Mouse (Mus musculus) bone marrow macrophage, adult 2 months (primary cell): ENCODE measurements around the gene Btnl9. TPM values are rescaled to one million over a fixed set of nuclear protein-coding genes. Genes with fewer than 3 reads are reported as not detected.
"Not testable (repeated sequence)": the region's sequence is repeated elsewhere in the genome, so short reads cannot be mapped to it uniquely, and the experiment has no call there.

Experiments
- H3K27ac ChIP-seq: 2 replicates; pipeline ENCODE4 v1.5.1; 2012; ENCODE audit warnings: low read depth, low read length; ENCODE audit not compliant: insufficient read depth
- H3K4me1 ChIP-seq: 2 replicates; pipeline ENCODE4 v1.6.1; 2012; ENCODE audit warnings: low read length; ENCODE audit not compliant: control insufficient read depth, insufficient read depth
- H3K4me3 ChIP-seq: 2 replicates; pipeline ENCODE4 v1.5.1; 2012; ENCODE audit warnings: mild to moderate bottlenecking, low read length, moderate library complexity; ENCODE audit not compliant: insufficient read depth
- CTCF ChIP-seq: IDR thresholded peaks from 2 replicates; pipeline ENCODE4 v1.5.1; 2012; ENCODE audit warnings: low read depth, mild to moderate bottlenecking, low read length, moderate library complexity
- POLR2A ChIP-seq: IDR thresholded peaks from 2 replicates; pipeline ENCODE4 v1.6.1; 2012; ENCODE audit warnings: mild to moderate bottlenecking, low read depth, low read length, borderline replicate concordance
- polyA plus RNA-seq: library from polyadenylated mRNA; stranded (reverse); fragments of >200 nt; gene quantifications from 2 replicates; pipeline ENCODE4 v1.2.4, GENCODE M21; 2012; ENCODE audit not compliant: missing spikeins, insufficient read depth, insufficient read length

Btnl9 gene
- polyA plus RNA-seq, 1 experiment: not detected

DNA sequence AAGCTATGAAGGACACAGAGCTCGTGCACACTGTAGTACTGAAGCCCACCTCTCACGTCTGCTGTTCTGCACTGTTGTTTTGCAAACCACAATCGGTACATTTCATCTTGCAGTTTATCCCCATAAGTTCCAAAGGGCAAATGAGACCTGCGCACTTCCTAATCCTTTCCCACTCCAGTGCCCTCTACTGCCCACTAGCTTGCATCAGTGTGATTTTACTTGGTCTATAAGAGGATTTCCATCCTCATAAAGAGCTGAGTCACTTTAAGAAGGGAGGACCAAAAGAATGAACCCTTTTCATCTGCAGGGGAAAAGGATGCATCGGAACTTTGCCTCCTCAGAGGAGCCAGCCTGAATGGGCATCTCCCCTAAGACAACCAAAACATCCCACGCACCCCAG is 507 bp downstream of the Btnl9 start:
- Histone ChIP-seq H3K4me3 (no peak overlapping the region), H3K27ac (no peak overlapping the region), H3K4me1 (no peaks in the 10 kb centered on the region)
- TF ChIP-seq CTCF (no peak), POLR2A (no peak)

DNA sequence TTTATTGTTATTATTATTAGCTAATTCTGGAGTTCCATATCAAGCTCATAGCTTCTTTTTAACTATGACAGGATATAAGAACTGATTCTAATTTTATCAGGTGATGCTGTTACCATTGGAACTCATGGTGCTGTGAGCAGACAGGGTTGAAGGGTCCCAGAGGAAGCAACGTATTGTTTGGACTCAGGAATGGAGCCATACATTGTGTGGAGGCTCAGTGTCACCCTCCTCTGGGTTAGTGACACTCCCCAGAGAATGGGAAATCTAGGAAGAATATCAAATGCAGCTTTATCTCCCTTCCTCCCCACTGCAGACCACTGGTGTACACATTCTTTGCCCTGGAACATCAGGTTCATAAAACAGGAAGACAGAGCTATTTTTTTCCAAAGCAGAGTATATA is 3.8 kb downstream of the Btnl9 start:
- H3K4me3 ChIP-seq: no peak overlapping the region
- TF ChIP-seq POLR2A: no peak
- TF ChIP-seq CTCF: no peak
- H3K4me1 ChIP-seq: no peaks in the 10 kb centered on the region
- no peak overlapping the region for H3K27ac ChIP-seq

DNA sequence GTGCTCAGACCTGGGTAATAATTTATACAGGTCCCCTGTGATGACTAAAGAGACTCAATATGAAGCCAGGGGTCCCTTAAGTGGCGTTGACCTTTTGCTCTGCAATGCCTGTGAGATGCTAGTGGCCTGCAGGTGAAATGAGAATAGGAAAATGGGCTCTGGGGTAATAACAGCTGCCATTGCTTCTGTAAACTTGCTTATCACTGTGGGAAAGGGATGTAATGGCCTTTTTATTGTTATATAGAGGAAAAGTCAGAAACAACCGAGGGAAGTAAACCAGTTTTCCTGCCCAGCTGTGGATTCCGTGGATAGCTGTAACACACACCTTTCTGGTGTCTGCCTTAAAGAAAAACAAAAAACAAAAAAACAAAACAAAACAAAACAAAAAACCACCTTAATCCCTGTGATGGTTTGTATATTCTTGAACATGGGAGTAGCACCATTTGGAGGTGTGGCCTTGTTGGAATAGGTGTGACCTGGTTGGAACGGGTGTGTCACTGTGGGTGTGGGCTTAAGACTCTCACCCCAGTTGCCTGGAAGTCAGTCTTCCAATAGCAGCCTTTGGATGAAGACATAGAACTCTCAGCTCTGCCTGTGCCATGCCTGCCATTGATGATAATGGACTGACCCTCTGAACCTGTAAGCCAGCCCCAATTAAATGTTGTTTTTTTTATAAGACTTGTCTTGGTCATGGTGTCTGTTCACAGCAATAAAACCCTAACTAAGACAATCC is 10.7 kb downstream of the Btnl9 start:
- H3K4me1 ChIP-seq, H3K27ac ChIP-seq, H3K4me3 ChIP-seq: not testable (repeated sequence)

DNA sequence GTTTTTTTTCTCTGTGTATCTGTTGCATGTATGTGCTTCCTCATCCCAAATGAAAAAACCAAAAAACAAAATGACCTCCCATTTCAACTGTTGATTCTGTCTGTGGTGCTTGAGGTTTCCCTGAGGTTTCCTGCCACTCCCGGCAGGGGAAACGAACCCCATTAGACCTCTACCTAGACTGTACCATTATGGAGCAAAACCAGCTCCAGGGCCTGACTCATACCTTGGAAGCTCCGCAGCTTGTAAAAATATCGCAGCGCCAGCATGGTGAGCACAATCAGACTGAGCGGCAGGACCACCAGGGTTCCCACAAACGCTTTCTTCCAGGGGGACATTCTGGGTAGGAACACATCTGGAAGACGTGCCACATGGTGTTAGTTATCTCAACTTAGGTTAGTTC is 11.6 kb downstream of the Btnl9 start:
- Histone ChIP-seq H3K4me3 (no peak overlapping the region), H3K27ac (no peak overlapping the region)
- no peak for TF ChIP-seq CTCF
- TF ChIP-seq POLR2A: no peak

DNA sequence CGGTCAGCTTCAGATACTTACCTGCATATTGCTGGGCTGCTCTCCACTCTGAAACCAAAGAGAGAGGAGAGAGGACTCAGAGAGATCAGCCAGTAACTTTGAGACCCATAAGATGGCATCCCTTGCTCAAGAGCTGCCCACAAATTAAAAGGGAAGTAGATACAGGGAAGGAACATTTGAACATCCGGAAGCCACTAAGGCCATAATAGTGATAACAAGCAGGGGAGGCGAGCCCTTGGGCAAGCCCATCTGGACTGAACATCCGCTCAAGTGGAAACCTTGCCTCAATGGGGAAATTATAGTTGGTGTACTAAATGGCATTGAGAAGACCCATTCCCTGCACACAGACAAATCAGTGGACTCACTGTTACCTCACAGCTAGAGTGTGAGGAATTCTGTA is 16.4 kb downstream of the Btnl9 start:
- H3K27ac ChIP-seq: no peak overlapping the region
- TF ChIP-seq POLR2A (no peak), CTCF (no peak)
- 0 out of 2 replicates have a peak, but pooled peaks cover 2% of the 10 kb centered on the region for H3K4me1 ChIP-seq
- no peak overlapping the region for H3K4me3 ChIP-seq

More for the DNA sequence above, 11.6 kb downstream of the Btnl9 start:
- H3K4me1 ChIP-seq: 0 out of 2 replicates have a peak, but pooled peaks cover 1% of the 10 kb centered on the region

DNA sequence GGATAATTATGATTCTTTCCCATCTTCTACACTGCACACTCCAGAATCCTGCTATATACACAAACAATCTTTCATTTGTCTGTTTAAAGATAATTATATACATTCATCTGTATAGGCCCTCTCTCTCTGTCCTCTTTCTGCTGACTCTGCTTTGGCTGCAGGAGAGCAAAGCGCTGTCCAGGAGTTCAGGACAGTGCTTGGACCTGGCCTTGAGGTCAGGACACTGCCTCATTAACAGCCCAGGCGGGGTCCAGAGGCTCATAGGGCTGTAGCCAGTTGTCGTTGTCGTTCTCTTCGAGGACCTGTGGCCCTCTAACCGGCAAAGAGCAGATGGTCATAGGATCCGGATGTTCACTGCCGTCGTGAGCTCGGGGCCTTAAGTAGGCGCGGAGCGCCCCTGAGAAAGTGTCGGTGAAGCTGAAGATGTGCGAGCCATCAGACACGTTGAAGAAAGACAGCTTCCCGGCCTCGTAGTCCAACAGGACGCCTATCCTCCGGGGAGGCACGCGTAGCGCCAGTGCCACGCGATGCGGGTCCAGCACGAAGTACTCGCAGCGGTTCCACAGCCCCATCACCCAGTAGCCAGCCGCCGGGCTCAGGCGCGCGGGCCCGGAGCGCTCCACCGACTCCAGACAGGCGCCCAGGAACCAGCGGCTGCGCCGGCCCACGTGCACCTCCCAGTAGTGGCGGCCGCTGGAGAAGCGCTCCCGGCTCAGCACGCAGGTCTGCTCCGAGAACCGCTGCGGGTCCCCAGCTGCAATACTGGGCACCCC is 17.9 kb downstream of the Btnl9 start:
- no peak for TF ChIP-seq POLR2A
- TF ChIP-seq CTCF: no peak
- Histone ChIP-seq H3K27ac (no peak overlapping the region), H3K4me3 (no peak overlapping the region), H3K4me1 (0 out of 2 replicates have a peak, but pooled peaks cover 2% of the 10 kb centered on the region)

DNA sequence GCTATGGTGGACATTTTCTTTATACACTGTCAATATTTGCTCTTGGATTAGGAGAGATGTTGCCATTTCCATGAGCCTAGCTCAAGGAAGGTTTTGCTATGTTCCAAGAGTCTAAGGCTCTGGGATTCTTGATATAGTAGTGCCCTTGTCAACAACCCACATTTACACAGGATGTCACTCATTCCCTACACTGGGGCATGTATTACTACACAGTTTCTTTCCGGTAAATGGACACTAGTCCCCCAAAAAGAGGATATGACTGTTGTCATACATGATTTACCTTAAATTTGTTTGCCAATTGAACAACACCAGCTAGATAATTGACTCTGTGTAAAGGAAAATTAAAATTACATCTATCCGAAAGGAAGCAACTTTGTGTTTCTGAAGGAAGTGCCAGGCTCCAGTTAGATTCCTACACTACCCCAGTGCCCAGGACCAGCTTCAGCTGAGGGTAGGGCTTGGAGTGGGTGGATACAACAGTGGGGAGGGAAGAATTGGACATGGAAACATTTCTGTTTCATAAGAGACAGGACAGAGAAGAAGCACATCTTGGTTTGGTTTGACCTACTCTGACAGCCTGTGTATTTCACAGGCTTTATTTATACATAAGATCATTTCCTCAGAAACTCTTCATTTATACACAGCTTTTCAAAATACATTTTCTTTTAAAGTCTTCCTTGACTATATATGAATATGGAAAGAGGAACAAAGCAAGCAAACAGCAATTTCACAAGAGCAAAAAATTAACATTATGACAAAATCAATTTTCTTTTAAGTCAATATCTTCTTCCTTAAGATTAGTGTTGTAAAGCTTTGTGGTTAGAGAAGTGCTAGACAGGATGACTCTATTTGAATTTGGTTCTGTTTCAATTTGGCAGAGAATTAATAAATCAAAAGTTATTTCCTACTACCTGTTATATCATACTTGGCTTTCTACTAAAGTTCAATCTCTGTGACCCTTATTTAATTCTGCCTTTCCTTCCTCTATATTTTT is 29.8 kb downstream of the Btnl9 start:
- peaks cover 8% of the 10 kb centered on the region for H3K4me1 ChIP-seq
- H3K27ac ChIP-seq: no peak overlapping the region
- TF ChIP-seq POLR2A (no peak), CTCF (no peak)
- no peak overlapping the region for H3K4me3 ChIP-seq

DNA sequence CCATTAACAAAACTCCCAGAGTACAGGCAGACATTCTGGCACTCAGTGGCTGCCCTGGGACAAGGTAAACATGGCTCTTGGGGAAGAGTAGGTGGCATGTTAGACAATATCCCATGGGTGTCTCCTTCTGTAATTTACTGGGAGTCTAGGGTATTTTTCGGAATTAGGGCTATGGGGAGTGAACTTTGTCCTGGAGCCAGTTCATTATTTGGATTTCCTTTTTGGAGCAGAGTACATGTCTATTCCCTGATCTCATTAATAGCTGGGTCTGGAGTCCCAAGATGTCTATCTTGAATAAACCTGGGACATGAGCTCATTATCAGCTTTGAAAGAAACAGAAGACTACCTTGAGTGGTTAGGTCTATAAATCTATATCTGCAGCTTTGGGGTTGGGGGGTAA is 32.9 kb downstream of the Btnl9 start, which contains the start of gene Olfr1394:
Gene Olfr1394, plus strand, starts transcription at position 301 of the 400 bp plus-strand sequence.
- Histone ChIP-seq H3K27ac (no peak within 1 kb of the TSS), H3K4me1 (peaks cover 8% of the 10 kb centered on the region), H3K4me3 (no peak within 1 kb of the TSS)
- TF ChIP-seq CTCF (no peak), POLR2A (no peak)

DNA sequence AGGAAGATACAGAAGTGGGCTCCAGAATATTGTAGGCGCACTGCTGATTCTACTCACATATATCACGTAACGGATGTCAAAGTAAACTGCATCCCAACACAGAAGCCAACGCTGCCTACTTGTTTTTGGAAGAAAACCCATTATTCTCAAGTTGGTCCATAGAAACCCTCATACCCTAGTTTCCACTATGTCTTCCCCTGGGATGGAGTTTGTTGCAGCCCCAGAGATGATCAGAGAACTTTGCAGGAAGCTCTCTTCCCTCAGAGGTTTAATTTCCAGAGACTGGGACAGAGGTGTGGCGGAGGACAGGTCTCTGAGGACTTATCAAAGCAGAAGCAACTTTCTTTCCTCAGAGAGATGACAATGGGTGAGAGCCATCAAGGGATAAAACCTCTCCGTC is 45.0 kb downstream of the Btnl9 start, which contains the start of gene Olfr1395:
Gene Olfr1395, plus strand, starts transcription at position 301 of the 400 bp plus-strand sequence.
- Histone ChIP-seq H3K4me3 (no peak within 1 kb of the TSS), H3K27ac (no peak within 1 kb of the TSS), H3K4me1 (no peaks in the 10 kb centered on the region)
- TF ChIP-seq POLR2A (no peak), CTCF (no peak)

DNA sequence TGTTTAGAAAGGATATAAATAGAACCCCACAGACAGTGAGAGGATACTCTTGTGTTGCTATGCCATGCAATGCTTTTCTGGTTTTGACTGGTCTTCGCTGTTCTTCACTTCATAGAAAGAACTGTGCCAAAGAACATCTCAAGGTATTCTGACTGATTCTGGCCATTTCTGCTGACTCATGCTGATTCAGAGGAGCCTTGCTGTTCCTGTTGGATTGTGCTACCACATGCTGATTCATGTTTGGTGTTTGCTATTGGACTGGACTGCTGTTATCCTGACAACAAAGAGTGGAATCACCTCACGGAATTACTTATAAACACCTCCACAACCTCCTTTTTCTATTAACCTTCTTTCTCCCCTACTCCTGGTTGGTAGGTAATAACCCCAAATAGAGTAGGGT is 62.8 kb downstream of the Btnl9 start:
- Histone ChIP-seq H3K4me1 (no peaks in the 10 kb centered on the region), H3K27ac (no peak overlapping the region), H3K4me3 (no peak overlapping the region)
- TF ChIP-seq POLR2A (no peak), CTCF (no peak)
